Mouse (Mus musculus) gastrocnemius, postnatal 14 days (tissue): ENCODE results near the gene Mief2. TPM values are rescaled to one million over a fixed set of nuclear protein-coding genes. Genes with fewer than 3 reads are reported as not detected.

Source experiments
- DNase-seq: peaks from one replicate; pipeline ENCODE4 v3.0.0; 2021; ENCODE audit warnings: mixed read lengths
- intact Hi-C: fragments of 180-260 bp; cut with DNase I; formaldehyde crosslinking; loops from one replicate; pipeline ENCODE4 v1.15.1; 2025; ENCODE audit warnings: low total_unique reads
- microRNA-seq, 2 experiments: library from miRNA; unstranded; fragments of <30 nt; microRNA quantifications; one replicate each; pipeline ENCODE4 v1.2.0; 2021
- total RNA-seq, 2 experiments: library from RNA; stranded (reverse); gene quantifications; 2 replicates each; pipeline ENCODE4 v1.2.3; 2021

Gene Mief2
- total RNA-seq, 2 experiments from 2014 or later: 82.5 to 88.4 TPM

DNA sequence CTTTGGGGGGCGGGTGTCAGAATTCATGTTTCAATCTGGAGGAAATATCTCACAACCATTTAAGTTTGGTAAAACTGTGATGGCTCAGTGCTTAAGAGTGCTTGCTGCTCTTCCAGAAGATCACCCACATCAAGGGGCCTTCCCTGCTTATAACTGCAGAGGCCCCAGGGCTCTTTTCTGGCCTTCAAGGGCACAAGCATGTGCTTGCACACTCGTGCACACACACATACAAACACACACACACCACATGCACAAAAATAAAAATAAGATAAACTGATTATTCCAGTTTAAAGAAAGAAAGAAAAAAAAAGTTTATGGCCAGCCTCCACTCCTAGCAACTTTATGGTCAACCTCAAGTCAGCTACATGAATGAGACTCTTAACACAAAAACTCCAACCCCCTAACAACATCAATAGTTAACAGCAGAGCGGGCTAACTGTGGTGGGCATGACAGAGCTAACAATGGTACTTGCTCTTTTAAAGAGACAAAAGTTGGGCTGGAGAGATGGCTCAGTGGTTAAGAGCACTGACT is 46.0 kb downstream of the Mief2 start:
- no peak for DNase-seq
- intact Hi-C loops: no loop called here

DNA sequence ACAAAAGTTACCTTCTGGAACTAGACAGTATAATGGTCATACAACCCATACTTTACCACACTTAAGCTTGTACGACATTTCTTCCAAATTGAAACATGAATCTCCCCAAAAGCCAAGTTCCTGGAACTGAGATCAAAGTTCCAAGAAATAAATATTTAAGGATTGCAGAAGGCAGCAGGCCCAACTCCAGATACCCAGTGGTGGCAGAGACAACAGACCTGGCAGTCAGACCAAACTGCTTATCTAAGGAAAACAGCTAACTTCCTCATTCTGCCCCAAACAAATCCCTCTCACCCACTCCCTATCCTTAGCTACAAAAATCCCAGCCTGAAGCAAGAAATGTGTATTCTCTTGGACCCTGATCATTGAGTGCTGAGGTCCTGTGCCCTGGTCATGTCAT is 46.6 kb downstream of the Mief2 start:
- no peak for DNase-seq
- intact Hi-C loops: loop anchor here (5.0 kb wide), 1 partner anchor 33 kb away; no protein-coding TSS in a partner anchor

DNA sequence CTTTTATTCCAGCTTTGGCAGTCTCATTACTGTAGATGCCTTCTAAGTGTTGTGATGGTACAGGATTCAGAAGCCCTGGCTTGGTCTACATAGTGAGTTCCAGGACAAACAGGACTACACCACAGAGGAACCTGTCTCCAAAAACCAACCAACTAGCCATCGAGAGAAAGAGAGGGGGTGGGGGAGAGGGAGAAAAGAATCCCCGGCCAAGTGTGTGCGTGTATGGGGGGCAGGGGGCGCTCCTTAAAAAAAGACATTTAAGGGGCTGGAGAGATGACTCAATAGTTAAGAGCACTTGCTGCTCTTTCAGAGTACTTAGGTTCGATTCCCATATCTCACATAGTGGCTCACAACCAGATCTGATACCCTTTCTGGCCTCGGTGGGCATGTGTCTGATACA is 47.4 kb downstream of the Mief2 start:
- no peak for DNase-seq
- intact Hi-C loops: loop anchor here (5.0 kb wide), 1 partner anchor 33 kb away; no protein-coding TSS in a partner anchor

DNA sequence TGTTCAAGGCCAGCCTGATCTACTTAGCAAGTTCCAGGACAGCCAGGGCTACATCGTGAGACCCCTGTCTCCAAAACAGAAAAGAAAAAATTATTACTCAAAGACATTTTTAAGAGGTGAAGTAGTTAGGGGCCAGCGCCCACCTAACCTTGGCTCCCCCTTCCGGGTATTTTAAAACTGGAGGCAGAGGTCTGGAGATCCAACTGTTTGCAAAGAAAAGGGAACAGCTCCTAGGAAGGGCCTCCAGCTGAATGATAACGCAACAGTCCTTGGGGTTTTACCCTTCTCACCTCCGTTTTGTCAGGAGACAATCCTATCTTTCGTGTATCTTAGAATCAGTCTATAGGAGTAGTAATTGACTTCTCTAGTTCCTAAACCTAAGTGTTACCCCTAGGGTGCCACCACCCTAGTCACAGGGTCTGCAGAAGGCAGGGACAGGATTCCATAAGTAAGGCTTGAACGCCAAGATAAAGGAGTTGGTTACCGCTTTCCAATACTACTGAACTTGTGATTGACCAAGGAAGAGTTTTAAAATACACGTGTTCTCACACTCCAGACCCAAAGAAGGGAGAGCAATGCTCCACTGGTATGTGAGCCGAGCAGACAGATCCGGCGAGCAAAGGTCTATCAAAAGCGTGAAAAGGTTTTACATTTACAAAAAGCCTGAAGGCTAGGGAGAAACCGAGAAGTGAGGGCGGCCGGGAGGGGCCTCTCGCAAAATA is 48.1 kb downstream of the Mief2 start:
- intact Hi-C loops: loop anchor here (5.0 kb wide), 1 partner anchor 34 kb away; no protein-coding TSS in a partner anchor
- DNase-seq: no peak

DNA sequence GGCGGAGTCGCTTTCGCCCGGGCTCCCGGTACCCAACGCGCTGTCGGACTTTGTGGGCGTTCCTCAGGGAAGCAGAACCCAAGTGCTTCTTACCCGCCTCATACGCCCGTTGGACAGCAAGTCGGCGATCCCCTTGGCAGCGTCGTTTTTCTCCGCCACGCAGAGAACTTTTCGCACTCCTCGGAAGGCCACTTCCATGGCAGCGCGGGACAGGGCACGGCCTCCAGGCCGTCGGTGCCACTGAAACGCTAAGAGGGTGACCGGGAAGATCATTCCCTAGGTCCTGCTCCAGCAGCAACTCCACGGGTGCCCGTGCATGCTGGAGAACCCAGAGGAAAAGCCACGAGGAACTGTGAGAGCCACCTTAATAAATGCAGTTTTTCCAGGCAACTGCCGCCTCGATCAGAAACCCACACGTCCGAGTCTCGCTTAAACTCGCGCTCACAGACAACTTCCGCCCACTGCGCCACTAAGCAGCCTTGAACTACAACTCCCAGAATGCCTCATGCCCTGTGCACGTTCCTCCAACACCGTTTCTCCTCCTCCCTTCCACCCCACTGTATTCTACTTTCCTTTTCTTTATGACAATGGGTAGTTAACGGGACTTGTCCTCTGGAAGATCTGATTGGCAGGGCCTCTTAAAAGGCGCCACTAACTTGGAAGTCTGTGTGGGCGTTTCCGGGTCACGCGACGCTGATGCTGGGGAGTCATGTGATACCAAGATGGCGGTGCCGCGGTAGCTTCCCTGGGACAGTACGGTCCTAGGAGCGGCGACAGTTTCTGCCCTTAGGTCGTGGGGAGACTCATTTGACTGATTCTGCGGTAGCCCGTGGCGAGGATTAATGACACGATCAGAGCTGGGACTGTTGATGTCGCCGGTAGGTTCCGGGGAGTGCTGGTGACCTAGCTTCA is 48.9 kb downstream of the Mief2 start, which contains the start of the genes Top3a and Smcr8:
Top3a (minus strand) TSS at position 537 of the 912 bp plus-strand sequence.
Smcr8 (plus strand) TSS at position 696 of the 912 bp plus-strand sequence.
- DNase-seq: peak; percentile 74
- intact Hi-C loops: loop anchor here (5.0 kb wide), 1 partner anchor 35 kb away; no protein-coding TSS in a partner anchor

DNA sequence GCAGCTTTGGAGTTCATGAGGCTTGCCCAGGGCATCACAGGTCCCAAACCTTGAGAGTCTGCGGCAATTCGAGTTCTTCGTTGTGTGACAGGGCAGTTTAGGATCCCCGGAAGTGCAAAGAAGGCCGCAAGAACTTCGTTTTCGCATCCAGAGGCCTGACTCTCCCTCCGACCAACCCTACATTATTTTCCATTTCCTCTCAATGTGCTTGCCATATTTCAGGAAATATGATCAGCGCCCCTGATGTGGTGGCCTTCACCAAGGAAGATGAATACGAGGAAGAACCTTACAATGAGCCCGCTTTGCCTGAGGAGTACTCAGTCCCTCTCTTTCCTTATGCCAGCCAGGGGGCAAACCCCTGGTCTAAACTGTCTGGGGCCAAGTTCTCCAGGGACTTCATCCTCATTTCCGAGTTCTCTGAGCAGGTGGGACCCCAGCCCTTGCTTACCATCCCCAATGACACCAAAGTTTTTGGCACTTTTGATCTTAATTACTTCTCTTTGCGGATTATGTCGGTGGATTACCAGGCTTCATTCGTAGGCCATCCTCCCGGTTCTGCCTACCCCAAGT is 49.7 kb downstream of the Mief2 start:
- DNase-seq: no peak
- intact Hi-C loops: loop anchor here (5.0 kb wide), 1 partner anchor 36 kb away; no protein-coding TSS in a partner anchor

DNA sequence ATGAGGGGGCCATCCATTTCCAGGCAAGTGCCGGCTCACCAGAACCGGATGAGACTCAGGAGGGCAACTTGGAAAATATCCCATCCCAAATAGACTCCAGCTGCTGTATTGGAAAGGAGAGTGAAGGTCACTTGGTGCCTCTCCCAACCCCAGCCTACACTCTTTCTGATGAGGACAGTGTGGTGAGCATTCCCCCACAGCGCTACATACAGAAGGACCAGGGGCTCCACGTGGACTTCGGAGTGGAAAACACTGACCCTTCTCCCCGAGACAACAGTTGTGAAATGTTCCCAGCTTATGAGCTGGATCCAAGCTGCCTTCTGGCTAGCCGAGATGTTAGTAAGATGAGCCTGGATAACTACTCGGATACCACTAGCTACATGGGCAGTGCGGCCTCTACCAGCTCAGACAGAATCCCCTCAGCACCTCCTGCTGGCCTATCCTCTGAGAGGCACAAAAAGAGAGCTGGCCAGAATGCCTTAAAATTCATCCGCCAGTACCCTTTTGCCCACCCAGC is 51.5 kb downstream of the Mief2 start:
- intact Hi-C loops: loop anchor here (5.0 kb wide), 1 partner anchor 37 kb away; no protein-coding TSS in a partner anchor
- no peak for DNase-seq

Small RNA genes lying within 50 kb of the gene (microRNA-seq; reads per million reads assigned to microRNA genes)
- gene Mir5100: 0.64 to 2.5 reads per million in 2 experiments

Other genes starting within 250 kb of the Mief2 start
- gene Alkbh5, start 192.0 kb upstream of the Mief2 start, total RNA-seq: 10 to 100 TPM; 72.1 TPM
- gene Llgl1, start 28.7 kb upstream of the Mief2 start, total RNA-seq: 10 to 100 TPM; 12.1 to 14.5 TPM
- gene Flii, start 1.1 kb upstream of the Mief2 start, total RNA-seq: 10 to 100 TPM; 87.8 to 90.9 TPM
- 1 to 10 TPM; 3.8 to 4.5 TPM for gene Top3a, start 49.0 kb downstream of the Mief2 start, total RNA-seq
- gene Smcr8, start 49.1 kb downstream of the Mief2 start, total RNA-seq: 10 to 100 TPM; 11.2 to 16.7 TPM
- gene Shmt1, start 83.3 kb downstream of the Mief2 start, total RNA-seq: 10 to 100 TPM; 19.3 to 21.3 TPM
- gene Dhrs7b, start 102.2 kb downstream of the Mief2 start, total RNA-seq: 10 to 100 TPM; 16.9 to 19.9 TPM
- 10 to 100 TPM; 35.6 to 38.0 TPM for gene Tmem11, start 150.9 kb downstream of the Mief2 start, total RNA-seq
- gene Natd1, start 186.4 kb downstream of the Mief2 start, total RNA-seq: 10 to 100 TPM; 10.6 to 11.9 TPM
- gene Map2k3, start 203.6 kb downstream of the Mief2 start, total RNA-seq: 100 to 1,000 TPM; 144 to 173 TPM